Mouse (Mus musculus): Measurements from ENCODE around the gene Cntnap2.
"Not testable (repeated sequence)": the region's sequence is repeated elsewhere in the genome, so short reads cannot be mapped to it uniquely, and the experiment has no call there.

The Cntnap2 gene

GRCm38 (mm10) chr6:46263171-46263570 lies 1204.0 kb downstream of the Cntnap2 start:
- no peak for DNase-seq (ENCODE audit: low read depth)

DNA sequence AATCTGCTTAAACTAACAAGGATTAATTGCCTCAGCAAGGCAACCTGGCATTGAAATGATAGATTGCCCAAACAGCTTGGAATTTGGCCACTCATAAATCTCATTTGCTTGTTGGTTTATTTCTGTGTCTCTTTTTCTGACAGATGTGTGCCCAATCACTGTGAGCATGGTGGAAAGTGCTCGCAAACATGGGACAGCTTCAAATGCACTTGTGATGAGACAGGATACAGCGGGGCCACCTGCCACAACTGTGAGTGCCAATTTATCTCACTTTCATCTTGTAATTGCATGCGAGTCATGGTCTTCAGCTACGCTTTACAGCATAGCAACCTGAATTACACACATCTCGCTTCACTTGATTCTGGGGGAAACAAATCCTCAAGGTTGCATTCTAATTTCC lies 1287.8 kb downstream of the Cntnap2 start:
- DNase-seq (ENCODE audit: low read depth): no peak

- DNase-seq (ENCODE audit: low read depth): no peak
Measured at GRCm38 (mm10) chr6:46361091-46361490, 1301.9 kb downstream of the Cntnap2 start.

- no peak for DNase-seq (ENCODE audit: low read depth)
Measured at GRCm38 (mm10) chr6:46362156-46362555, 1303.0 kb downstream of the Cntnap2 start.

DNA sequence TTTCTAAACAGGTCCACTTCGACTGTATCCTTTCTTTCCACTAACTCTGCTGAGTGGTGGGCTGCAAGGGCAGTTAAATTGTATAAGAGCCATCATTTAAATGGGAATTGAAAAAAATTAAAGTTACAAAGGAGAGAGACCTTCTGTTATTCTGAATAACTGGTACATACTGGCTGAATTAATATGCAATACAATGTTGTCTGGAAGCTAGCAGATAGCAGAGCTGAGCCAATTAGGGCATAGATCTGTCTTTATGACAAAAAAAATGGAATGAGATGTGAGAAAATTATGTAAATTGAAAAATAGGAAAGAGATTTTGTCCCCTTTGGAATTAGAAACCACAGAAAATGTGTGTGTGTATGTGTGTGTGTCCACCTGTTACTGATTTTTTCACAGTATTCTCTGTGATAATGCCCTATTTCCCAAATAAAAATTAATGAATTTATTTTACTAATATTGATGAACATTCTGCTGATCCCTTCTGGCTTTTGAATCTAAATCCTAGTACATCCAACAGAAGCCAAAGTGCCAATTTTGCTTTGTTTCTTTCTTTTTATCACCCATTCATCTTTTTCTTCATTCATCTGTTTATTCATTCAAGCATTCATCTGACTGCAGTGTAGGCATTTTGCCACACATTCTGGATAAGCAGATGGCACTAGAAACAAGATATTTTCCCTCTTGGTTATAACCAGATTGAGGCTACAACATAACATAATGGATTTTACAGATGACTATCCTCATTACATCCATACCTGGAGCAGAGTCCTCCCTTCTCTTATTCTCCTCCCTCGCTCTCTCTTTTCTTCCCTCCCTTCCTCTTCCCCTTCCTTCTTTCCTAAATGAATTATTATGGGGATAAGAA lies 1339.8 kb downstream of the Cntnap2 start:
- DNase-seq (ENCODE audit: low read depth): no peak

- no peak for DNase-seq (ENCODE audit: low read depth)
Measured at GRCm38 (mm10) chr6:46414154-46414553, 1355.0 kb downstream of the Cntnap2 start.

DNA sequence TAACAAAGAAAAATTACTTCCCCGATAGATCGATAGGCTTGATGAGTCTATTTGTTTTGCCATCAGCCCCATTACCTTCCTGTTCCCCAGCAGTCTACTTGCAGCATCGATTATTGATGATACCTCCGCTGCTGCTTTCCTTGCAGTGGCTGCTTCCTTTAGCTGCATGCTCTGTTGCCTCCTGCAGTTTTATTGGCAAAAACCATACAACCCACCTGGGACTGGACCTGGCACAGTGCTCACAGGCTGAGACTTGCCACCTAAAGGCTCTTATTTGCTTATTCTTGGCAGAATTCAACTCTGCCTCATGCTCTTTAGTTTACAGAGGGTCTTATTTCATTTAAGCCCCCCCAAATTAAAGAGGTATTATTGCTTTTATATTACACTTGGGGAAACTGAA lies 1355.4 kb downstream of the Cntnap2 start:
- no peak for DNase-seq (ENCODE audit: low read depth)

GRCm38 (mm10) chr6:46419827-46420226 lies 1360.7 kb downstream of the Cntnap2 start:
- no peak for DNase-seq (ENCODE audit: low read depth)

DNA sequence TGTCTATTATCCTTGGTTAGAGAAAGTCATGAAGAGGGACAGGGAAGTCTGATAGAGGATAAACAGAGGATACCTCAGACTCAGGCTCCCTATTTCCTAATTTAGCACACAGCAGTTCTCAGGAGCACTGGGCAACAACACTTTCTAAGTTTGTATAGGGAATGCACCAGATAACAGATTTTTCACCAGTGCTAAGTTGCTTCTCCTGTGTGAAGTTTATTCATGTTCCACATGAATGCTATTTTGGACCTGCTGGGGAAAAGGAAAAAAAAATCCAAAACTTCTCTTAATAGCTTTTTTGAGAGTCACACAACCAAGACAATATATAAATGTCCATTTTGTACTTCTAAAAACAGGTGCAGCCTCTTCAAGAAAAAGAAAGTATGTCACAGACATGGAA lies 1361.2 kb downstream of the Cntnap2 start:
- DNase-seq (ENCODE audit: low read depth): no peak

DNA sequence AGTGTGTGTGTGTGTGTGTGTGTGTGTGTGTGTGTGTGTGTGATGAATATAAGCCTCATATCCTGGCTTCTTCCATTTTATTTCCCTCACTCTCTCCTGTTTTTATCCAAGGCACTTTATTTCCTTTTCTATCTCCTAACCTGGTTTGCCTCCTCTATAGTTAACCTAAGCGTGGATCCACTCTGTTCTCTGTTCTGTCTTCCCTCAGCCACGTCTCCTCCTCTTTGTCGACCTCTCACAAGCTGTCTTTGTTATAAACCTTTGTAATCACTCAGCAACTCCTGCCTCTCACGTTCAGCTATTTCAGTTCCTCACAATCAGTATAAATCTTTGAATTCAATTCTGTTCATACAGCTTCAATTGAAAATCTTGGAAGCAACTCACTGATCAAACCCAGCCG lies 1369.1 kb downstream of the Cntnap2 start:
- DNase-seq (ENCODE audit: low read depth): no peak

DNA sequence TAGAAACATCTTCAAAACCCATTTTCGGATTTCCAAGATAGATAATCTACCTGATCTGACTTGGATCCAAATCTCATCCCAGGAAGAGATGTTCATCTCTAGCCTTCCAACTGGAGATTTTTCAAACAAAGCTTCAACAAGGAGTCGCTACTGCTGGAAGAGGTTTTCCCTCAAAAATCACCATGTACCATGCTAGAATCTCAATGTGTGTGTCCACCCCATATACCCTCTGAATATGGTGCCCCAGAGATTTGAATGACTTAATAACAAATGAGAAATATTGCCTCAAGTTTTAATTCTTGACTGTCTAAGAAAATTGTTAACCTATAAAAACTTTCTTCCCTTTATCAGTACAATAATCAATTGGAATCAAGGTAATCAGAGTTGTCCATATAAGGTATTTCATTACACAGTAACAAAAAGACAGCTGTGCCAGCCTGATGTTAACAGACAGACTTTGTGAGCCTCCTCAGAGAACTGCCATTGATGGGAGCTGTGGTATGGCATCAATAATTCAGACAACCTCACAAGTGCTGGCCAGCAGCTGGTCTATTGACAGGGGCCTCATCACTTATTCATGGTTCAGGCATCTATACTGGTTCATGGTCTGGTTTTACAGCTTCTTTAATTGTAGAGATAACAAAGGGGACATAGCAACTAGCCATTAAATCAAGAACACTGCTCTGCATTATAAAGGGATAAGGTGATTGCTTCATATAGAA lies 1391.9 kb downstream of the Cntnap2 start:
- DNase-seq (ENCODE audit: low read depth): no peak

DNA sequence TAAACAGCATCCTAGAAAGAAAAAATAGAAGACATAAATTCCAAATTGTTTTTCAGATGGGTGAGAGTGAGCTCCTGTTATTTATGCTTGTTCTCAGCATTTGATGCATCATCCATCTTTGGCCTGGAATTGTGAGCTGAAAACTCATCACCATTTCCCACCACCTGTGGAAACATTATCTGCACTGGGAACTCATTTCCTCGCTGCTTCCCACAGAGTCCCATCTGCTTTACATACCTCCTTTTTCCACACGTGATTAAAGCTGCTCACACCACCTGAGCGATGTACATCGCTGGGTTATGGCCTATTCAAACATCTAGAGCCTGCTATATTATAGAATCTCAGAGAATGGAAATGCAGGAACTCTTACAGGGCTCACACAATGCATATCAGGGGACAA lies 1413.5 kb downstream of the Cntnap2 start:
- DNase-seq (ENCODE audit: low read depth): no peak

- DNase-seq (ENCODE audit: low read depth): no peak
Measured at GRCm38 (mm10) chr6:46484392-46484791, 1425.2 kb downstream of the Cntnap2 start.

DNA sequence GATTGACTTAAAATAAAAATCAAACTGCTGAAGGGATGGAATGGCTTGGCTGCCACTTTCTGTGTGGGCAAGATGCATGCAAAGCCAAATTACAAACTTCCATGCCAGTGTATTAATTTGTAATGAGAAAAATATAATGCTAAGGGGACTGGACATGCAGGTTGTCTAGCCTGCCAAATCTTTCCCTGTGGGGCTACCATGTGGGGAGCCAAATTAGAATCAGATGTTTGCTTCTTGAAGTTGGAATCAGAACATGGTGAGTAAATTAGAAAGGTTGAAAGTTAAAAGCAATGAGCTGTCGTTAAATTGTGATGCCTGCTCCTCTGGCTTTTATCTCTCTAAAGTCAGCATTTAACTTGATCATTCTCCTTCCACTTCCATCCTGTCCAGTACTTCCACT lies 1443.6 kb downstream of the Cntnap2 start:
- DNase-seq (ENCODE audit: low read depth): no peak

DNA sequence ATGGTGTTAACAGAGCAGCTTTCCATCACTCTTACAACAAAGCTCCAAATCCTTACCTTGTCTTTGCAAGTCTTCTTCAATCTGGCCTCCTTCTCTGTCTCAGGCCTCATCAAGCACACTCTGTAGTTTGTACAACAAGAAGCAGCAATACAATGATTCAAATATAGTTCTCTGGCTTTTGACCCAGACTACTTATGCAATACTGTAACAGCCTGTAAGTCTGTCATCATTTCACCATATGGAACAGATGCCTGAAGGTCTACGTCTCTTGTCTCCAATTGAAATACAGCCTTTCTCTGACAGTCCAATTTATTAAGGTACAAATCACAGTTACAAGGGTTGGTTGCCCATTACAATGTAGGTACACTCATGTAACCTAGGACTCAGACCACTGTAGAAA lies 1453.7 kb downstream of the Cntnap2 start:
- DNase-seq (ENCODE audit: low read depth): no peak

GRCm38 (mm10) chr6:46537586-46537985 lies 1478.4 kb downstream of the Cntnap2 start:
- DNase-seq (ENCODE audit: low read depth): not testable (repeated sequence)

- no peak for DNase-seq (ENCODE audit: low read depth)
Measured at GRCm38 (mm10) chr6:46563470-46563869, 1504.3 kb downstream of the Cntnap2 start.

- no peak for DNase-seq (ENCODE audit: low read depth)
Measured at GRCm38 (mm10) chr6:46575055-46575454, 1515.9 kb downstream of the Cntnap2 start.

DNA sequence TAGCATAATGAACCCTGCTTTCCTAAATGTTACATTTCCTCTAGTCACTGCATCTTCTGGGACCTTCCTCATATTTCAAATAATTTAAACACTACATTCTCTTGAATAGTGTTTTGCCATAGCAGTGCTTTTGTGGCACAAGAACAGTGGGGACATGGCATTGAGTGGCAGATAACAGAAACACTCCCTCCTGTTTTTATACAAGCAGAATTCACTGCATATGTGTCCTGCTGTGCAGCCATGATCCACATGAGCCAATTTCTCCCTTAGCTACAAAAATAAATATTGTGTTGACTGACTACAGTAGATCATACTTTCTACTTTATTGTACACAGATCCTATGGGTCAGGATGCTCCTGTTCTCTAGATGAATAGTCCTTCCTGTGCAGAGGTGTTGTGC lies 1553.2 kb downstream of the Cntnap2 start:
- no peak for DNase-seq (ENCODE audit: low read depth)

GRCm38 (mm10) chr6:46612872-46613271 lies 1553.7 kb downstream of the Cntnap2 start:
- no peak for DNase-seq (ENCODE audit: low read depth)

GRCm38 (mm10) chr6:46669018-46669417 lies 1609.9 kb downstream of the Cntnap2 start:
- DNase-seq (ENCODE audit: low read depth): no peak

DNA sequence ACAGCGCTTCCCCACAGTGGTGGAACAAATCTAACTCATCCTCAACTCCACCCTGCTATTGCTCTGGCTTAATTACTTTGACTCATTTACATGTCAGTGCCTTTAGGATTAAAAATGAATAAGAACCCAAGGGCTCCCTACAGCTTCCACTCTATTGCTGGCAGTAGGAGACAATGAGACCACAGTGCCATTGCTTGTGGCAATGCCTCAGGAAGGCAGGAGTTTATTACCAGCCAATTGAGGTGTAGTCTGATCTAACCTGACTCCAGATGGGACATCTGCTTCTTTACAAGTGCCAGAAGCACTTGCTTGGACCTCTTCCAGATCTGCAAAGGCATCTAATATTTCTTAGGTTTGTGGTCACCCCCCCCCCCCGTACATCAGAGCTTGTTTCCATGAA lies 1615.9 kb downstream of the Cntnap2 start:
- DNase-seq (ENCODE audit: low read depth): no peak

- no peak for DNase-seq (ENCODE audit: low read depth)
Measured at GRCm38 (mm10) chr6:46675621-46676020, 1616.5 kb downstream of the Cntnap2 start.

Measured in c-Kit-positive CD71-negative TER-119-negative erythroid progenitor cells, embryonic 14.5 days (primary cell).